Mouse (Mus musculus): ENCODE results near the gene Bcar1. TPM values are rescaled to one million over a fixed set of nuclear protein-coding genes. Genes with fewer than 3 reads are reported as not detected.

Gene Bcar1
- polyA plus RNA-seq, 1 experiment from 2014 or later: 156 TPM

DNA sequence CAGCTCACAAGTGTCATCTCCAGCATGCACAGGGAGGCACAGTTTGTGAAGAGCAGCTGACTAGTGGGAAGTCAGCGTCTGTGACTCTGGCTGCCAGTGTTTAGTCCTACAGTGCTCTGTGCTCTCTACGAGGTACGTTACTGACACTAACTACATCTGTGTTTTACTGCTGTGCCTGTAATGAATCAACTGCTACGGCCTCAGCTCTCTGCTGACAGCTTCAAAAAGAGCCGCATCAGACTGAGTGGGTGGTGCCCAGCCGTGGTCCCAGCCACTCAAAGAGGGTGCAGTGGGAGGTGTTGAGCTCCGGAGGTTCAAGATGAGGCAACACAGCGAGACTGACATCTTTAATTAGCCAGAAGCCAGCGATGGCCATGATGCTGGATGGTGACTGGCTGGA is 31.5 kb downstream of the Bcar1 start:
- ChIA-PET POLR2A (interaction anchor here (0.8 to 1.2 kb wide), 2 partner anchors 23 to 32 kb away, joined by 3 to 4 read pairs; no protein-coding TSS in a partner anchor), CTCF (interaction anchor here (0.7 to 2.3 kb wide), 9 partner anchors 14 to 119 kb away, joined by 3 to 8 read pairs (median 4); no protein-coding TSS in a partner anchor)
- TF ChIP-seq CTCF (IDR thresholded peaks at IDR 0.05): no peak
- no peak for DNase-seq (ENCODE audit: low read depth, low spot score)
- in situ Hi-C loops (cut with MboI; ENCODE audit: low pct_unique_long_range_greater_than_20kb): no loop called here
- H3K27me3 ChIP-seq: no peaks in the 10 kb centered on the region
- ATAC-seq: no peak

DNA sequence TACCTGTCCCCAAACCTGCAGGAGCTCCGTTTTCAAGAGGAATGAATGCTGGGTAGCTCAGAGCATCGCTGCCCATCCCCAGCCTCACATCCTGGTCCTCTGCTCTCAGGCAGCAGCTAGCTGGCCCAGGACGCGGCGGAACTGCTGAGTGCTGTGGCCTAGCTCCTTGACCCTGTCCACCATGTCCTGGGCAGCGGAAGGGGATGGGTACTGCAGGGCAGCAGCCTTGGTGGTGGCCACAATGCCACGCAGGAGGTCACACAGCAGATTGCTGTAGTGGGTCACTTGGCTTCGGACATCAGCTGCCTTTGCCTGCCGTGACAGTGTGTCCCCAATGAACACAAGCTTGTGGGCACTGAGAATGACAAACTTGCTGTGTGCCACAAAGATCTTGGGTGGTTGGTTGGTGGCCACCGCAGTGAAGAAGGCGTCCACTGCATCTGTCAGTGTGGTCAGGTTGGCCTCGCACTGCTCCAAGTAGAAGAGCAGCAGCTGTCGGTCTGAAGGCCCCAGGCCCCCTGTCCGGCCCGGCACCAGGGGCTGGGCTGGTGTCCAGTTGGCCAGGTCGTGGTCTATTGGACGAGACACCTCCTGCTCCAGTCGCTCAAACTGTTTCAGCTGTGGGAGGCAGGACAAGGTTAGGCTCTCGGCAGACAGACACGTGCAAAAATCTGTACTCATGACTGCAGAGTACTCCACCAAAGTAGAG is 32.7 kb downstream of the Bcar1 start:
- POLR2A ChIA-PET: interaction anchor here (1.9 to 2.9 kb wide), 2 partner anchors 20 to 23 kb away, joined by 6 to 11 read pairs; no protein-coding TSS in a partner anchor
- no peak for DNase-seq (ENCODE audit: low read depth, low spot score)
- CTCF ChIA-PET: interaction anchor here (1.4 to 5.4 kb wide), 5 partner anchors 17 to 29 kb away, joined by 4 to 31 read pairs (median 7); no protein-coding TSS in a partner anchor
- no peak for ATAC-seq
- no peak for TF ChIP-seq CTCF (IDR thresholded peaks at IDR 0.05)
- in situ Hi-C loops (cut with MboI; ENCODE audit: low pct_unique_long_range_greater_than_20kb): no loop called here
- no peaks in the 10 kb centered on the region for H3K27me3 ChIP-seq

DNA sequence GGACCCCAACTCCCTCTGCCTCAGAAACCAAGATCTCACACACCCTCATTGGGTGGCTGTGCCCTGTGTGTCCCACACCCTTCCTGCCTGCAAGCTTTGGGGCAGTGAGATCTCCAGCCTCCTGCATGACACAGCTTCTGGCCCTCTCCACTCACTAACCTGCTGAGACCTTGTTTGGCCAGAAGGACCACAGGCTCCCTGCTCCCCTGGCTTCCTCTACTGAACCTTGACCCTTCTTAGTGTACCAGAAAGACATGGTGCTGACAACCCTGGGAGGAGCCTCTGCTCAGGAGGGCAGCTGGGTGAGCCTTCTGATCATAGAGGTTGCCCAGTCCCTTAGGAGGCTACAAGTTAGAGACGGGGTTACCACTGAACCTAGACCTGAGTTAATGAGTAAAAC is 34.4 kb downstream of the Bcar1 start:
- H3K27me3 ChIP-seq: no peaks in the 10 kb centered on the region
- ChIA-PET CTCF (interaction anchor here (0.7 to 5.4 kb wide), 7 partner anchors 9 to 125 kb away, joined by 3 to 31 read pairs (median 3); no protein-coding TSS in a partner anchor), POLR2A (interaction anchor here (0.9 to 2.9 kb wide), 3 partner anchors 22 to 70 kb away, joined by 3 to 11 read pairs (median 6); no protein-coding TSS in a partner anchor)
- TF ChIP-seq CTCF (IDR thresholded peaks at IDR 0.05): no peak
- in situ Hi-C loops (cut with MboI; ENCODE audit: low pct_unique_long_range_greater_than_20kb): loop anchor here (5.0 kb wide), 1 partner anchor 38 kb away; no protein-coding TSS in a partner anchor
- peak; percentile 10 for ATAC-seq
- DNase-seq (ENCODE audit: low read depth, low spot score): no peak

DNA sequence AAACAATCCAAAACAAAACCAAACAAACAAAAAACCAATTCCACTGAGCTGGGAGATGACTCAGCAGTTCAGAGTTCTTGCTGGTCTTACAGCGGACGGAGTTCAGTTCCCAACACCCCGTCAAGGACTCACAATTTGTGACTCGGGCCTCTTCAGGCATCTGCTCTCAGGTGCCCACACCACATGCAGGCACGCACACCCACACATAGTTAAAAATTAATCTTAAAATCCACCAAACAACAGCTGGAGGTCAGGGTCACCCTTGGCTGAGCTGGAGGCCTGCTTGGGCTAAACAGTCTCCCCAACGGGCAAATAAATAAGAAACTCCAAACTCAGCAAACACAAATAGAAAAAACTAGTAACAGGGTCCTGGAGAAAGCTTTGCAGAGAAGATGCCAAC is 35.3 kb downstream of the Bcar1 start:
- ATAC-seq: peak; percentile 37
- no peak for TF ChIP-seq CTCF (IDR thresholded peaks at IDR 0.05)

DNA sequence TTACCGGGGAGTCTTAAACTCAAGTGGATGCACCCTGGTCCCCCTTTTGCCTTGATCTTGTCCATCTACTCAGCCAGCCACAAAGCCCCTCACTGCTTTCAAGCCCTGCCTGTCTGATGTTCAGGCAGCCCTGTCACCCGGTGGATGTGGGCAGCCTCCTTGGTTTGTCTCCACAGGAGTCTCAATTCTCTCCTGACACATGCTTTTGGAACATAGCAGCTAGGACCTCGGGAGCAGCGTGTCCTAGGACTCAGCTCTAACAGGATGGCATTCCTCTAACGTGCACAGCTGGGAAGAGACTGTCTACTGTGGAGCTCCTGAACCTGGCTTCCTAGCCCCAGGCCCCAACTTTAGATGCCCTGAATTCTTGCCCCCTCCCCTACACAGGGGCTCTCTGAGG is 37.9 kb downstream of the Bcar1 start:
- in situ Hi-C loops (cut with MboI; ENCODE audit: low pct_unique_long_range_greater_than_20kb): loop anchor here (5.0 kb wide), 1 partner anchor 42 kb away; no protein-coding TSS in a partner anchor
- ChIA-PET POLR2A (no interaction called here), CTCF (interaction anchor here (2.4 kb wide), 1 partner anchor 30 kb away, joined by 6 read pairs; no protein-coding TSS in a partner anchor)
- TF ChIP-seq CTCF (IDR thresholded peaks at IDR 0.05): no peak
- no peak for DNase-seq (ENCODE audit: low read depth, low spot score)
- H3K27me3 ChIP-seq: no peaks in the 10 kb centered on the region
- no peak for ATAC-seq

More for the DNA sequence above, 35.3 kb downstream of the Bcar1 start:
- in situ Hi-C loops (cut with MboI; ENCODE audit: low pct_unique_long_range_greater_than_20kb): loop anchor here (5.0 kb wide), 1 partner anchor 39 kb away; no protein-coding TSS in a partner anchor
- no peaks in the 10 kb centered on the region for H3K27me3 ChIP-seq
- ChIA-PET POLR2A (interaction anchor here (0.7 to 0.9 kb wide), 3 partner anchors 23 to 71 kb away, joined by 3 read pairs; no protein-coding TSS in a partner anchor), CTCF (interaction anchor here (0.9 to 5.4 kb wide), 6 partner anchors 9 to 126 kb away, joined by 3 to 31 read pairs (median 3); no protein-coding TSS in a partner anchor)
- DNase-seq (ENCODE audit: low read depth, low spot score): peak; percentile 73

DNA sequence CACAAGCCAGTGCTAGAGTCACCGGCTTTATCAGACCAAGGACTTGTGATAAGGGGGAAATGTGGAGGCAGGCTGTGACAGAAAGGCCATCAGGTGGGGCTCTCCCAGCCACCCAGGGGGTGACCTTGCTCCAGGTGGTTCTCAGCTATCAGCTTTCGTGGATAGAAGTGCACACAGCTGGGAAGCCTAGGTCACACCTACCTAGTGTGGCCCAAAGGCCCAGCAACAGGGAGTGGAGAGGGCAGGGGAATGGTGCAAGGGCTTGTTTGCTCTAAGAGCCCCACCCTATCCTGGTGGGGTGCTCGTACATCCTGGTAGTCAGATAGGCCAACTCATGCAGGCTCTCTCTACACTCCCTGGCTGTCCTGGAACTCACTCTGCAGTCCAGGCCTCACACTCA is 38.4 kb downstream of the Bcar1 start:
- ChIA-PET CTCF (interaction anchor here (1.3 to 2.4 kb wide), 2 partner anchors 12 to 30 kb away, joined by 3 to 6 read pairs; no protein-coding TSS in a partner anchor), POLR2A (no interaction called here)
- TF ChIP-seq CTCF (IDR thresholded peaks at IDR 0.05): no peak
- ATAC-seq: no peak
- no peak for DNase-seq (ENCODE audit: low read depth, low spot score)
- in situ Hi-C loops (cut with MboI; ENCODE audit: low pct_unique_long_range_greater_than_20kb): loop anchor here (5.0 kb wide), 1 partner anchor 42 kb away; no protein-coding TSS in a partner anchor
- H3K27me3 ChIP-seq: no peaks in the 10 kb centered on the region

DNA sequence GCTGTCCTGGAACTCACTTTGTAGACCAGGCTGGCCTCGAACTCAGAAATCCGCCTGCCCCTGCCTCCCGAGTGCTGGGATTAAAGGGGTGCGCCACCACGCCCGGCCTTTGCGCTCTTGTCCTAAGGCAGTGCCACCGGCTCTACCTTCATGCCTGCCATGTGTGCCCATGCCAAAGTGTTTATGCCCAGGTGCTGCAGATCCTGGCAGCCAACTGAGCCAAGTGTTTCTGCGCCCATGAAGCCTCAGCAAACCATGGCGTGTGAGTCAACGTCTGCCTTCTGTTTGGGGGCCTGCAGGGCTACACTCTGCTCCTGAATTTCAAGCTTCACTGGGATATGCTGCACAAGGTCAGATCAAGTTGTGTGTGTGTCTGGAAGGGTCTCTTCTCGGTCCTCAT is 39.0 kb downstream of the Bcar1 start:
- in situ Hi-C loops (cut with MboI; ENCODE audit: low pct_unique_long_range_greater_than_20kb): no loop called here
- no peak for TF ChIP-seq CTCF (IDR thresholded peaks at IDR 0.05)
- ChIA-PET CTCF (interaction anchor here (1.3 to 2.4 kb wide), 2 partner anchors 12 to 31 kb away, joined by 3 to 6 read pairs; no protein-coding TSS in a partner anchor), POLR2A (interaction anchor here (0.9 kb wide), 1 partner anchor 41 kb away, joined by 3 read pairs; no protein-coding TSS in a partner anchor)
- no peaks in the 10 kb centered on the region for H3K27me3 ChIP-seq
- ATAC-seq (no peak), DNase-seq (ENCODE audit: low read depth, low spot score) (no peak)

DNA sequence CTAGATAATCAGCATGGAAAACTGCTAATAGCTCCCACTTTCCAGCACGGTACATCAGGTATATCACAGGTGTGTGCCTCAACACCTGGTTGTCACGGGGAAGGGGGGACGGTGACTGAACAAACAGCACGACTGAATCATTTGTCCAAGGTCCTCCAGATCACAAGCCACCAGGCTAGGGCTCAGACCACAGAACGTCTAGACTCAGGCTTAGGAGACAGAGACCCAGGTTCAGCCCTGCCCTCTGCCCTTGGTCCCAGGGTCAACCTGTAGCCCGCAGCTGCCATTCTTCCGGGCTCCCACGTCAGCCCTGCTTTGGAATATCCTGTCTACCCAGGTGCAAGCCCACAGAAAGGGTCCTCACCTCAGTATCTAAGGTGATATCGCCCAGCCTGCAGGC is 42.2 kb downstream of the Bcar1 start:
- ChIA-PET CTCF (interaction anchor here (1.2 to 1.5 kb wide), 2 partner anchors 9 to 16 kb away, joined by 3 to 8 read pairs; partner anchors contain the start of gene Ctrb1), POLR2A (no interaction called here)
- in situ Hi-C loops (cut with MboI; ENCODE audit: low pct_unique_long_range_greater_than_20kb): no loop called here
- TF ChIP-seq CTCF (IDR thresholded peaks at IDR 0.05): no peak
- DNase-seq (ENCODE audit: low read depth, low spot score): no peak
- H3K27me3 ChIP-seq: no peaks in the 10 kb centered on the region
- no peak for ATAC-seq

DNA sequence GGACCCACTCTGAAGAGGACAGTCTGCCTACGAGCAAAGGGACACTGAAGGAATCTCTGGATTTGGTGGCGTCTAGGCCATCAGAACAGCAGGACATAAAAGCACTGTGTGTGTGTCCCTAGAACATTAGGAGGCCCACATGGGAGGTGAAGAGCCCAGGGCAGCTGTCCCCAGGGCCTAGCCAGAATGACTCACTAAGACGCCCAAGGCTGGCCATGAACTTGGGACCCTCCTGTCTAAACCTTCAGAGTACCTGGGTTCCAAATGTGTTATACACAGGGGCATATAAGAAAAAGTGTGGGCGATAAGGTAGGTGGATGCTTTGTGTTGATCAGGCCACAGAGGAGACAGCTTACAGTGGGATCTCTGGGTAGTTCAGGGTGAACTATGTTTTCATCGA is 42.9 kb downstream of the Bcar1 start:
- ChIA-PET POLR2A (no interaction called here), CTCF (interaction anchor here (1.2 to 1.5 kb wide), 2 partner anchors 9 to 15 kb away, joined by 3 to 8 read pairs; partner anchors contain the start of gene Ctrb1)
- TF ChIP-seq CTCF (IDR thresholded peaks at IDR 0.05): no peak
- no peak for ATAC-seq
- in situ Hi-C loops (cut with MboI; ENCODE audit: low pct_unique_long_range_greater_than_20kb): no loop called here
- H3K27me3 ChIP-seq: no peaks in the 10 kb centered on the region
- no peak for DNase-seq (ENCODE audit: low read depth, low spot score)

DNA sequence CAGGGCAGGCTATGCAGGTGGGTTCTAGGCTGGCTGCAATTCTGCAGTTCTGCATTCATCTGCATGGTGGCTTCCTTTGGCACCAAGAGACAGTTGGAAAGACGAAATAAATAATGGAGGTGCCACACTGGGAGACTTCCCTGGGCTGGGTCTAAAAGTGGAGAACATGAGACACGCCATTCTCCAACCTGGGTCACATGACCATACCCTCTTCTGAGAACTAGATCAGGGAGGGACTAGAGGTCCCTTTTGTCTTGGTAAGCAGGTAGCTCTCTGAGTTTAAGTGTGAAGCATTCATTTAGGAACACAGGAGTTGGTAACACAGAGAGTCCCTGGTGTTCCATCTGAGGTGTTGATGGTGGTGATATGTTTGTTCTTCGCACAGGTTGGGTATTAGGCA is 43.4 kb downstream of the Bcar1 start:
- no peaks in the 10 kb centered on the region for H3K27me3 ChIP-seq
- in situ Hi-C loops (cut with MboI; ENCODE audit: low pct_unique_long_range_greater_than_20kb): no loop called here
- DNase-seq (ENCODE audit: low read depth, low spot score) (no peak), ATAC-seq (no peak)
- ChIA-PET CTCF (interaction anchor here (2.0 kb wide), 1 partner anchor 124 kb away, joined by 5 read pairs; no protein-coding TSS in a partner anchor), POLR2A (no interaction called here)
- no peak for TF ChIP-seq CTCF (IDR thresholded peaks at IDR 0.05)

All from Patski (cell line).